Mouse (Mus musculus) thymus, postnatal 14 days (tissue): Measurements from ENCODE around the gene Sf3b1.
"Not testable (repeated sequence)": the region's sequence is repeated elsewhere in the genome, so short reads cannot be mapped to it uniquely, and the experiment has no call there.

ENCODE experiments used
- DNase-seq: peaks from one replicate; pipeline ENCODE4 v3.0.0; 2021

The Sf3b1 gene

DNA sequence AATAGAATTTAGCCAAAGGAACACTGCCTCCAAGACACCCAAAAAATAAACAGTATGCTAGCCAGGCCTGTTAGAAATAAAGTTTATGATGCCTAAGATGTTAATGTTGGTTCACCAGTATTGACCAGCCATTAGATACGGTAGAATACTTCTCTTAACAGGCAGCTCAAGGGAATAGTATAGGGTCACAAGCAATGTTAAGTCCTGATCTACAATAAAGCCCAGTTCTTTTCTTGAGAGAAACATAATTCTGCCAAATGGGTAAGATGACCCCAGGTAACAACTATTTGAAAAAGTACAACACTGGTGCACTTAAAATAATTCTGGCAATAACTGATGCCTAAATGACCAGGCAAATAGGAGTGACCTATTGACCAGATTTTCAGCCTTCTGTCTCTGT lies 685 bp upstream of the Sf3b1 start:
- no peak for DNase-seq

DNA sequence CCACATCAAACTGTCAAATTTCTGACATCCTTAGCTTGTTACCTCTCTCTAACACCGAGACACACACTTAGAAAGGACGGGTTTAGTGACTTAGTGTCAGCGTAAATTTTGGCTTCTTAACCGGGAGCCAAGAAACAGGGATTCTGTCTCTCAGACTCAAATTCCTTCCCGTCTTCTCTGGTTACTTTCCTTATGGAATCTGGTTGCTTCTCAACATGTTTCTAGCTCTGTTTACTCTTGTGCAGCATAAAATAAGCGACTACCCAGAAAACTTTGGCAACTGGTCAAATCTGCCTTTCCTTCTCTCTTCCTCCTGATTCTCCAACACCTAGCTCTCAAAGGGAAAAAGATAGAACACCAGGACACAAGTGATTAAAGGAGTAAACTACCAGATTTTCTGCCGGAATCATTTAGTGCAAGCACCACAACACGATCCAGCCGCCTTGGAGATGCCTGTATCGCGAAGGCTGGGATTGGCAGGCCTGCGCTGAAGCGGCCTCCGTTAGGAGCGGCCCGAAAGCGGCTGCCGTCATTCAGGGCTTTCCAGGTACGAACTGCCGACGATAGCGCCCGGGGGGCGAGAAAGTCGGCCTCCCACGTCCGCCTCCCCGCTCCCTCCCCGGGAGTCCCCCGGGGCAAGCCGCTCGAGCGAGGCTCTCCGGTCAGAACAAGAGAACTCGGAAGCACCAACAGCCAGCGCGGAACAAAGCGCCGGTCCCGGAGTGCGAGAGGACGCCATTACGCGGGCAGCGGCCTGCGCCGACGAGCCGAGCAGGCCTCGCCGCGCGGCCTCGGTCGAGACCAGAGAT lies 633 bp downstream of the Sf3b1 start:
- DNase-seq: no peak

- peak; percentile 27 for DNase-seq
Observed at GRCm38 (mm10) chr1:55025656-55026430, 1.4 kb downstream of the Sf3b1 start.

GRCm38 (mm10) chr1:55021907-55022306 lies 5.4 kb downstream of the Sf3b1 start:
- DNase-seq: no peak

DNA sequence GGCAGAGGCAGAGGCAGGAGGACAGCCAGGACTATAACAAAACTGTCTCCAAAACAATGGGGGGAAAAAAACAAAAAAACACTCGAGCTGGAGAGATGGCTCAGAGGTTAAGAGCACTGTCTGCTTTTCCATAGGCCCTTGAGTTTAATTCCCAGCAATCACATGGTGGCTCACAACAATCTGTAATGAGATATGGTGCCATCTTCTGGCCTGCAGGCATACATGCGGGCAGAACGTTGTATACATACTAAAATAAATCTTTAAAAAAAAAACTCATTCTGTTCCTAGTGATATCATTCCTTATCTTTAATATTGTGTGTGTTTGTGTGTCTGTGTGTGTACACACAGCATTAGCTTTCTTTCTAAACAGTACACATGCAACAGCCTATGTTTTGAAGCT lies 14.8 kb downstream of the Sf3b1 start:
- no peak for DNase-seq

- peak; percentile 49 for DNase-seq
Observed at GRCm38 (mm10) chr1:55008313-55008712, 19.0 kb downstream of the Sf3b1 start.

DNA sequence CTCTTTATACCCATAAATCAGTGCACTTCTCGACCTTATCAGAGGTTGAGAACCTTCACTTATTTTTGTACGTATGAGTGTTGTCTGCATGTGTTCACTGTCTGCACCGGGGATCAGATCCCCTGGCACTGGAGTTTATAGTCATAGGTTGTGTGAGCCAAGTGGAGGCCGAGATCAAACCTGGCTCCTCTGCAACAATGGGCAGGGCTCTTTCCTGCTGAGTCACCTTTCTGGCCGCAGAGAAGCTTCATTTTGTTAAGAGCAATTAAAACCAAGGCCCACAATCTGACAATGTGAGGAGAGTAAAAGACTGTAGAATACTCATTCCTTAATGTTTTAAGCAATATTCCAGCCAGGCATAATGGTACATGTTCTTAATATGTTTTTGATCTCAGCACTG lies 33.7 kb downstream of the Sf3b1 start:
- DNase-seq: no peak

GRCm38 (mm10) chr1:54986248-54986647 lies 41.0 kb downstream of the Sf3b1 start:
- DNase-seq: no peak

DNA sequence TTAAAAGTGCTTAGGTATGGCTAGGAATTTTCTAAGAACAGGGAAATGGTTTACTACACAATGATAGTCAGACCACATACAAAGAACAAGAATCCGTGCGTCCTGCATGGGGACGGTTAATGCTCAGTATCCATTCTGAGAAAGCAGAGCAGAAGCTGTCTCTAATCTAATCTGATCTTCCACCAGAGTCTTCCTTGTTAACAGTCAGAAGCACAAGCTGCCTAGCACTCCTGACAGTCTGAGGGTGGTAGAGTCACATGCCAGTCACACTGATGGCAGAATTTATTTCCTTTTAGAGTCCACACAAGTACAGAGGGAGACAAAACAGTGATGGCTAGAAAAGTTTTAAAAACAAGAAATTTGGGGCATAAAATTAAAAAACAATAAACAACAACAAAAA lies 41.5 kb downstream of the Sf3b1 start:
- DNase-seq: no peak

- no peak for DNase-seq
Observed at GRCm38 (mm10) chr1:54984154-54984553, 43.1 kb downstream of the Sf3b1 start.

GRCm38 (mm10) chr1:54983339-54983738 lies 43.9 kb downstream of the Sf3b1 start:
- DNase-seq: no peak

DNA sequence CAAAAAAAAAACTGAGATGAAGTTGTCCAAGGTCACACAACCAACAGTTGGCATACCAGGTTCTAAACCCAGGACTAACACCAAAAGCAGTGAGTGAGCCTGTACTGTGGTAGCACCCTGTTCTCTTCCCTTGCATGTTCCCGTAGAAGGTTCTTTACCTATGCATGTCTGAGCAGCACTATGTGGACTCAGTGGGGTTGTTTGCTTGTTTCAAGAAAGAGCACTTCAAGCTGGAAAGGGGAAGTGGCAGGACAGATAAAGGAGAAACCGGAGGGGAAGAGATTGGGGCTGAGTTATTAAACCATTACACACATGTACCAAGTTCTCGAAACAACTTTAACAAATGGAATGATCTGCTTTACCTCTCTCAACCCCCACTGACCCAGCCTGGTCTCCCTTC lies 44.6 kb downstream of the Sf3b1 start:
- DNase-seq: no peak

GRCm38 (mm10) chr1:54979226-54979984 lies 47.9 kb downstream of the Sf3b1 start:
- DNase-seq: peak; percentile 19

- DNase-seq: no peak
Observed at GRCm38 (mm10) chr1:54971687-54972404, 55.4 kb downstream of the Sf3b1 start.

GRCm38 (mm10) chr1:54966858-54967257 lies 60.4 kb downstream of the Sf3b1 start:
- no peak for DNase-seq

GRCm38 (mm10) chr1:54965159-54965995 lies 61.9 kb downstream of the Sf3b1 start:
- DNase-seq: no peak

- no peak for DNase-seq
Observed at GRCm38 (mm10) chr1:54961724-54962123, 65.6 kb downstream of the Sf3b1 start.

DNA sequence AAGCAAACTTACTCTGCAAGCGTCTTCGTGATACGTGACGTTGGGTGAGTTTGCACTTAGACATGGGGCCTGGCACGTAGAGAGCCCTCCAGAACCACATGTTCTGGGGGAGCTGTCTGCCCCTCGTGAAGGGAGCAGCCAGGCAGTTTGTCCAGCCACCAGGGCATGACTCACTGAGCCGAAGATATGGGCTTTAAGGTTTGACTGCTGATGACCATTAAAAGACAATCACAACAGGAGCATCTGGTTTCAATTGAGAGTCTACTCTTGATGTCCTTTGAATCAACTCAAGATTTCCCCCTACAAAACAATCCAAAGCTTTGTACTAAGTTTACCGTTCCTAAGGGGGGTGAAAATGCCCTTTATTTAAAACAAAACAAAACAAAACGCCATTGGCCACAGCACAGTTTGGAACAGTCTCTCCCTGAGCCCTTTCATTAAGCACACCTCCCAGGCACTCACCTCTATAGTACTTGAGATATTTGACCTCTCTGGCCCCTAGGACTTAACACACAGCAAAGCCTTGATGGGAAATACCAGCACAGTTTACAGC lies 66.6 kb downstream of the Sf3b1 start:
- no peak for DNase-seq

GRCm38 (mm10) chr1:54958525-54958924 lies 68.8 kb downstream of the Sf3b1 start:
- DNase-seq: no peak

DNA sequence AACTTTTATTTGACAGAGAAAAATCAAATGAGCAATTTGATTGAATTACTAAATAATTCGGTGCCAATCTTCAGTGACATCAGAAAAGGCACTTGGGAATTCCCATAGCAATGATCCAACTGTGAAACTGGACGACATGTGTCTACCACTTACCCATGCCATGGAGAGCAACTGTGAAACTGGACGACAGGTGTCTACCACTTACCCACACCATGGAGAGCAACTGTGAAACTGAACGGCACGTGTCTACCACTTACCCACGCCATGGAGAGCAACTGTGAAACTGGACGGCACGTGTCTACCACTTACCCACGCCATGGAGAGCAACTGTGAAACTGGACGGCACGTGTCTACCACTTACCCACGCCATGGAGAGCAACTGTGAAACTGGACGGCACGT lies 70.3 kb downstream of the Sf3b1 start:
- DNase-seq: not testable (repeated sequence)

DNA sequence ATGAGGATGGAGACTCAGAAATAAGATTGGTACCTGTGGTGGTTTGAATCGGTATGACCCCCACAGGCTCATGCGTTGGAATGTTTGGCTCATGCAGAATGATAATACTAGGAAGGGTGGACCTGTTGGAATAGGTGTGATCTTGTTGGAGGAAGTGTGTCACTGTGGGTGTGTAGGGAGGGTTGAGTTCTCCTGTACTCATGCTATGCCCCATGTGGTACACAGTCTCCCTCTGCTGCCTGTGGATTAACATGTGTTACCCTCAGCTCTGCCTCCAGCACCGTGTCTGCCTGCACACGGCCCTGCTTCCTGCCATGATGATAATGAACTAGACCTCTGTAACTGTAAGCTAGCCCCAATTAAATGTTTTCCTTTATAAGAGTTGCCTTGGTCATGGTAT lies 72.4 kb downstream of the Sf3b1 start:
- DNase-seq: peak; percentile 29

- DNase-seq: no peak
Observed at GRCm38 (mm10) chr1:54944648-54945047, 82.6 kb downstream of the Sf3b1 start.
